Comparison of ENCODE assay signal across 11 mouse cellular contexts in the genomic region with DNA sequence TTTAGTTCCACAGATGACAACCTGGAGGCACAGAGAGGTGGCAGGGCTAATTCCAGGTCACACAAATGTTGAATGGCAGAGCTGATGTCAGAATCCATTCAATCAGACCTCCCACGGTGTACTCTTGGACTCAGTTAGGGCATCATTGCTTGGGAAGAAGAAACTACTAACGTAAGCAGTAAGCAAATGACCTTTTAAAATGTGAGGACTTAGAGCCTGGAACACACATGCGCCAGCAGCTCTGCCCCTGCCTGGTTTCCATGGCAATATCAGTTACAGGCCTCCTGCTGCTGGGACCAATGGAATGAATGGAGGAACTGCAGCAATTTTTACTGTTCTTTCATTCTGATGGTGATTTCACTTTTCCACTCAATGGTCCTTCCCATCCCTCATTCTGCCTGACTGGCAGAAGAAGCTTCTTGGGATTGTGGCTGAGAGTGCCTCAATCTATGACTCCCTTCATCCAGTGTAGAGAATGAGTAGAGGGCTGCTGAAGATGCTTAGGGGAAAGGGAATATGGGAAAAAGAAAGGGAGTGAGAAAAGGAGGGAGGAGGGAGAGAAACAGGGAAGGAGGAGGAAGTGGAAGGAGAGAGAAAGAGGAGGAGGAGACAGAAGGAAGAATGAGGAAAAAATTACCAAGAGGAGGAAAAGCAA.
DNase-seq lines count a peak whose midpoint lies in the region; ATAC-seq lines count a peak whose summit lies in the region.
"Had no signal": no experiment of that assay in that cellular context is flagged by ENCODE, and none has a peak within 500 bp of the region (broad histone marks: within the 10 kb centered on the region; RNA-seq: fewer than 3 reads in every experiment).

No protein-coding gene starts in this region.

- H3K36me3 ChIP-seq in hindbrain, embryonic 14.5 days (replicated peaks; ENCODE audit: control insufficient read depth, insufficient read depth), result no peaks in the 10 kb centered on the region
- H3K36me3 ChIP-seq: embryonic facial prominence, embryonic 12.5 days; heart, embryonic 13.5 days had no signal

- no peak overlapping the region for H3K4me3 ChIP-seq in hindbrain, embryonic 14.5 days (replicated peaks; ENCODE audit: low read length)
- H3K4me3 ChIP-seq: embryonic facial prominence, embryonic 12.5 days; heart, embryonic 13.5 days had no signal

- DNase-seq in cerebellum, adult 11-12 months, result peak; percentile 42
- no peak for DNase-seq in cerebellum, postnatal 4 days (ENCODE audit: low spot score in 2 of 2)
- peak; percentile 55 for DNase-seq in embryo, embryonic 11 days
- DNase-seq in hindbrain, embryonic 14.5 days (ENCODE audit: low spot score), result peak; percentile 74
- peak; percentile 23 for DNase-seq in neural tube, embryonic 10.5 days (ENCODE audit: extremely low spot score, low spot score)
- no peak for DNase-seq in lung, postnatal 36 days
- no peak for DNase-seq in urinary bladder, adult 18-20 months (ENCODE audit: low spot score in 2 of 2)
- DNase-seq in adrenal gland, adult 18-20 months (ENCODE audit: low spot score in 2 of 2), result no peak
- DNase-seq: right cerebral cortex, postnatal 14 days had no signal

- H3K27me3 ChIP-seq in hindbrain, embryonic 14.5 days (ENCODE audit: control insufficient read depth, insufficient read depth, low read length), result no peaks in the 10 kb centered on the region
- H3K27me3 ChIP-seq: embryonic facial prominence, embryonic 12.5 days; heart, embryonic 13.5 days had no signal

- peak; percentile 93 for ATAC-seq in hindbrain, embryonic 14.5 days (ENCODE audit: low FRiP score)

- H3K27ac ChIP-seq in hindbrain, embryonic 14.5 days, result peak overlapping the region; percentile 71
- H3K27ac ChIP-seq: embryonic facial prominence, embryonic 12.5 days; heart, embryonic 13.5 days had no signal

- no peak overlapping the region for H3K9ac ChIP-seq in hindbrain, embryonic 14.5 days
- H3K9ac ChIP-seq: embryonic facial prominence, embryonic 12.5 days; heart, embryonic 13.5 days had no signal

- WGBS in hindbrain, embryonic 14.5 days, result 6% methylated on average over 3 of the region's 3 CpGs

- H3K9me3 ChIP-seq in hindbrain, embryonic 14.5 days (ENCODE audit: control insufficient read depth, low read length), result no peaks in the 10 kb centered on the region
- H3K9me3 ChIP-seq: embryonic facial prominence, embryonic 12.5 days; heart, embryonic 13.5 days had no signal

- H3K4me1 ChIP-seq in hindbrain, embryonic 14.5 days (replicated peaks; ENCODE audit: control insufficient read depth, insufficient read depth, low read length), result peaks cover 15% of the 10 kb centered on the region; the same call in 1 of the 2 replicates
- H3K4me1 ChIP-seq: heart, embryonic 13.5 days had no signal

- 0 out of 2 replicates have a peak overlapping the region, but pooled peaks have one; percentile 2 for H3K4me2 ChIP-seq in hindbrain, embryonic 14.5 days (replicated peaks)
- H3K4me2 ChIP-seq: embryonic facial prominence, embryonic 12.5 days; heart, embryonic 13.5 days had no signal

Comparison
In these comparisons a context has a peak if more than half of its experiments do, and no peak if none do; other contexts are left out.
1. DNase-seq: peak in cerebellum, adult 11-12 months (single experiment), embryo, embryonic 11 days (single experiment), hindbrain, embryonic 14.5 days (single experiment) and neural tube, embryonic 10.5 days (single experiment); none in cerebellum, postnatal 4 days (0 of 2), lung, postnatal 36 days (single experiment), urinary bladder, adult 18-20 months (0 of 2) and adrenal gland, adult 18-20 months (0 of 2).